In genomic region chr7:143473347-143474101, GRCm38 (mm10) we compare ENCODE assay signal across 10 mouse cellular contexts. TPM values are rescaled to one million over a fixed set of nuclear protein-coding genes. Genes with fewer than 3 reads are reported as not detected.
DNase-seq lines count a peak whose midpoint lies in the region; ATAC-seq and TF ChIP-seq lines count a peak whose summit lies in the region.
"Had no signal": no experiment of that assay in that cellular context is flagged by ENCODE, and none has a peak within 500 bp of the region (broad histone marks: within the 10 kb centered on the region; RNA-seq: fewer than 3 reads in every experiment).

Gene Slc22a18, plus strand, starts transcription at chr7:143473736.

- TF ChIP-seq POLR2A in ES-Bruce4 (IDR thresholded peaks at IDR 0.05; ENCODE audit: insufficient read depth, low read length), result no peak

- DNase-seq in gonadal fat pad, adult 2 months (ENCODE audit: low read depth), result no peak
- peak; percentile 85 for DNase-seq in lung, postnatal 0 days (ENCODE audit: low spot score)
- DNase-seq in MN1 (ENCODE audit: low spot score), result no peak
- no peak for DNase-seq in cerebellum, adult 11 months
- no peak for DNase-seq in retina, embryonic 14.5 days (ENCODE audit: low spot score)
- DNase-seq: gastrocnemius, postnatal 25 days had no signal

- no peak for TF ChIP-seq EP300 in ES-Bruce4 (IDR thresholded peaks at IDR 0.05; ENCODE audit: insufficient read depth, low read depth, low read length)
- TF ChIP-seq EP300 in lung, postnatal 0 days (IDR thresholded peaks at IDR 0.05), result no peak

- no peak within 1 kb of the TSS for H3K9ac ChIP-seq in ES-Bruce4 (ENCODE audit: low read depth, poor library complexity, severe bottlenecking)
- H3K9ac ChIP-seq in kidney, embryonic 16.5 days (replicated peaks; ENCODE audit: low read length), result peak within 1 kb of the TSS; percentile 29; the same call in 1 of the 2 replicates
- H3K9ac ChIP-seq in lung, postnatal 0 days (replicated peaks; ENCODE audit: low read depth), result no peak within 1 kb of the TSS

- H3K36me3 ChIP-seq in ES-Bruce4 (ENCODE audit: control insufficient read depth, insufficient read depth, low read length, poor library complexity, severe bottlenecking), result no peaks in the 10 kb centered on the region
- no peaks in the 10 kb centered on the region for H3K36me3 ChIP-seq in kidney, embryonic 16.5 days (ENCODE audit: insufficient read depth, low read length)
- H3K36me3 ChIP-seq in lung, postnatal 0 days (ENCODE audit: insufficient read depth, low read length), result no peaks in the 10 kb centered on the region

- H3K4me1 ChIP-seq in ES-Bruce4 (ENCODE audit: control insufficient read depth, insufficient read depth, low read length), result no peaks in the 10 kb centered on the region
- peaks cover 6% of the 10 kb centered on the region; the same call in 1 of the 2 replicates for H3K4me1 ChIP-seq in kidney, embryonic 16.5 days (ENCODE audit: insufficient read depth, low read length)
- 0 out of 2 replicates have a peak, but pooled peaks cover 3% of the 10 kb centered on the region for H3K4me1 ChIP-seq in lung, postnatal 0 days (ENCODE audit: insufficient read depth, low read depth, low read length)

- ATAC-seq in kidney, embryonic 16.5 days (ENCODE audit: low FRiP score, low TSS enrichment), result no peak
- ATAC-seq in lung, postnatal 0 days, result peak; percentile 73
- no peak for ATAC-seq in erythroblast, adult 5-6 weeks (replicated peaks; ENCODE audit: low FRiP score, poor library complexity, severe bottlenecking)

- no peak within 1 kb of the TSS for H3K27ac ChIP-seq in ES-Bruce4 (ENCODE audit: insufficient read depth, low read length)
- H3K27ac ChIP-seq in kidney, embryonic 16.5 days (ENCODE audit: low read length), result no peak within 1 kb of the TSS; the same call in 1 of the 2 replicates
- H3K27ac ChIP-seq in lung, postnatal 0 days (ENCODE audit: low read length), result no peak within 1 kb of the TSS

- no peak for TF ChIP-seq CTCF in ES-Bruce4 (IDR thresholded peaks at IDR 0.05; ENCODE audit: low read depth, low read length)
- no peak for TF ChIP-seq CTCF in lung, postnatal 0 days (IDR thresholded peaks at IDR 0.05)

- 37% methylated on average over 4 of the region's 4 CpGs for WGBS in kidney, embryonic 16.5 days
- WGBS in lung, postnatal 0 days, result 17% methylated on average over 4 of the region's 4 CpGs

- peak within 1 kb of the TSS; percentile 34 for H3K4me2 ChIP-seq in kidney, embryonic 16.5 days (replicated peaks; ENCODE audit: low read depth, low read length)
- no peak within 1 kb of the TSS for H3K4me2 ChIP-seq in lung, postnatal 0 days (replicated peaks; ENCODE audit: low read depth, low read length)

- no peaks in the 10 kb centered on the region; the same call in 1 of the 2 replicates for H3K27me3 ChIP-seq in ES-Bruce4 (ENCODE audit: control insufficient read depth, insufficient read depth, low read length, poor library complexity, severe bottlenecking)
- H3K27me3 ChIP-seq in kidney, embryonic 16.5 days (ENCODE audit: insufficient read depth, low read length), result no peaks in the 10 kb centered on the region
- no peaks in the 10 kb centered on the region for H3K27me3 ChIP-seq in lung, postnatal 0 days (replicated peaks; ENCODE audit: insufficient read depth, low read length)

- no peaks in the 10 kb centered on the region for H3K9me3 ChIP-seq in ES-Bruce4 (replicated peaks; ENCODE audit: control insufficient read depth, insufficient read depth, low read length, poor library complexity, severe bottlenecking)
- H3K9me3 ChIP-seq in kidney, embryonic 16.5 days (ENCODE audit: low read length), result no peaks in the 10 kb centered on the region
- H3K9me3 ChIP-seq in lung, postnatal 0 days (ENCODE audit: low read length), result no peaks in the 10 kb centered on the region

- peak within 1 kb of the TSS; percentile 56 for H3K4me3 ChIP-seq in ES-Bruce4 (ENCODE audit: low read depth, low read length)
- H3K4me3 ChIP-seq in kidney, embryonic 16.5 days (ENCODE audit: low read length), result peak within 1 kb of the TSS; percentile 24
- H3K4me3 ChIP-seq in lung, postnatal 0 days (ENCODE audit: low read depth, low read length), result no peak within 1 kb of the TSS

RNA-seq across cellular contexts. Expression of gene Slc22a18, which starts in this region (rescaled TPM):
- 4.5 and 5.0 TPM in 2 replicates for polyA plus RNA-seq in ES-Bruce4 (2011; ENCODE audit: insufficient read depth, insufficient read length, low read depth, missing spikeins)
- polyA plus RNA-seq in gonadal fat pad, adult 2 months (2012; rRNA removed), result 12.3 and 13.4 TPM in 2 replicates
- 7.2 and 8.3 TPM in 2 replicates for polyA plus RNA-seq in kidney, embryonic 16.5 days (2015; fragmentation: Nextera tagmentation; extraction: Ambion mirVana)
- polyA plus RNA-seq in lung, postnatal 0 days (2015; fragmentation: Nextera tagmentation; extraction: Ambion mirVana), result 4.4 and 5.2 TPM in 2 replicates
- not detected in 2 replicates for total RNA-seq in erythroblast, adult 5-6 weeks (2015; ENCODE audit: low replicate concordance)
- not detected in 2 replicates for total RNA-seq in erythroblast, adult 5-6 weeks (2017; ENCODE audit: low replicate concordance)
- total RNA-seq: neutrophil, adult 5-6 weeks had no signal
